Mouse (Mus musculus): ENCODE results near the gene Elmo1. TPM values are rescaled to one million over a fixed set of nuclear protein-coding genes. Genes with fewer than 3 reads are reported as not detected.

The Elmo1 gene
- polyA plus RNA-seq, 1 experiment from 2014 or later, result 17.8 TPM

GRCm38 (mm10) chr13:20586462-20586861 lies 496.1 kb downstream of the Elmo1 start:
- 79% methylated on average over 3 of the region's 3 CpGs for WGBS
- Histone ChIP-seq H3K9ac (no peak overlapping the region), H3K36me3 (replicated peaks) (no peaks in the 10 kb centered on the region), H3K27ac (no peak overlapping the region), H3K4me2 (no peak overlapping the region), H3K9me3 (no peaks in the 10 kb centered on the region), H3K4me1 (peaks cover 4% of the 10 kb centered on the region; the same call in 1 of the 2 replicates), H3K27me3 (no peaks in the 10 kb centered on the region), H3K4me3 (replicated peaks) (no peak overlapping the region)
- no peak for ATAC-seq (ENCODE audit: low FRiP score)

- Histone ChIP-seq H3K4me1 (no peaks in the 10 kb centered on the region), H3K9ac (no peak overlapping the region), H3K27ac (no peak overlapping the region), H3K4me2 (no peak overlapping the region), H3K4me3 (replicated peaks) (no peak overlapping the region), H3K27me3 (no peaks in the 10 kb centered on the region), H3K36me3 (replicated peaks) (no peaks in the 10 kb centered on the region), H3K9me3 (no peaks in the 10 kb centered on the region)
- ATAC-seq (ENCODE audit: low FRiP score), result no peak
- WGBS, result 83% methylated on average over 4 of the region's 4 CpGs
Observed at GRCm38 (mm10) chr13:20590983-20591382, 500.6 kb downstream of the Elmo1 start.

- no peaks in the 10 kb centered on the region for H3K9me3 ChIP-seq
- H3K36me3 ChIP-seq (replicated peaks), result no peaks in the 10 kb centered on the region
- 0 out of 2 replicates have a peak, but pooled peaks have one; percentile 6 for ATAC-seq (ENCODE audit: low FRiP score)
- WGBS, result 82% methylated on average over 5 of the region's 5 CpGs
- peaks cover 4% of the 10 kb centered on the region for H3K4me1 ChIP-seq
- H3K27ac ChIP-seq, result no peak overlapping the region
- no peak overlapping the region for H3K4me2 ChIP-seq
- H3K9ac ChIP-seq, result no peak overlapping the region
- H3K4me3 ChIP-seq (replicated peaks), result no peak overlapping the region
- no peaks in the 10 kb centered on the region for H3K27me3 ChIP-seq
Observed at GRCm38 (mm10) chr13:20597307-20597706, 506.9 kb downstream of the Elmo1 start.

GRCm38 (mm10) chr13:20598618-20599017 lies 508.2 kb downstream of the Elmo1 start:
- no peaks in the 10 kb centered on the region for H3K36me3 ChIP-seq (replicated peaks)
- H3K9me3 ChIP-seq, result no peaks in the 10 kb centered on the region
- no peak overlapping the region for H3K4me2 ChIP-seq
- H3K4me3 ChIP-seq (replicated peaks), result no peak overlapping the region
- H3K9ac ChIP-seq, result no peak overlapping the region
- no peaks in the 10 kb centered on the region for H3K27me3 ChIP-seq
- no peak overlapping the region for H3K27ac ChIP-seq
- no peak for ATAC-seq (ENCODE audit: low FRiP score)
- 95% methylated on average over 3 of the region's 3 CpGs for WGBS
- H3K4me1 ChIP-seq, result peaks cover 4% of the 10 kb centered on the region

- H3K4me3 ChIP-seq (replicated peaks), result no peak overlapping the region
- WGBS, result 36% methylated on average over 6 of the region's 6 CpGs
- no peak overlapping the region for H3K9ac ChIP-seq
- no peak overlapping the region for H3K27ac ChIP-seq
- H3K4me2 ChIP-seq, result no peak overlapping the region
- H3K9me3 ChIP-seq, result no peaks in the 10 kb centered on the region
- H3K4me1 ChIP-seq, result peaks cover 4% of the 10 kb centered on the region
- H3K36me3 ChIP-seq (replicated peaks), result no peaks in the 10 kb centered on the region
- no peaks in the 10 kb centered on the region for H3K27me3 ChIP-seq
- ATAC-seq (ENCODE audit: low FRiP score), result no peak
Observed at GRCm38 (mm10) chr13:20600246-20600645, 509.9 kb downstream of the Elmo1 start.

- Histone ChIP-seq H3K4me3 (replicated peaks) (no peak overlapping the region), H3K27ac (no peak overlapping the region), H3K36me3 (replicated peaks) (0 out of 2 replicates have a peak, but pooled peaks cover 5% of the 10 kb centered on the region), H3K4me1 (peaks cover 4% of the 10 kb centered on the region), H3K9me3 (no peaks in the 10 kb centered on the region), H3K9ac (no peak overlapping the region), H3K4me2 (no peak overlapping the region), H3K27me3 (no peaks in the 10 kb centered on the region)
- no peak for ATAC-seq (ENCODE audit: low FRiP score)
- WGBS, result 88% methylated on average over 1 of the region's 1 CpGs
Observed at GRCm38 (mm10) chr13:20601421-20601820, 511.0 kb downstream of the Elmo1 start.

GRCm38 (mm10) chr13:20606891-20607290 lies 516.5 kb downstream of the Elmo1 start:
- WGBS, result 82% methylated on average over 3 of the region's 3 CpGs
- no peak for ATAC-seq (ENCODE audit: low FRiP score)
- H3K4me3 ChIP-seq (replicated peaks), result no peak overlapping the region

GRCm38 (mm10) chr13:20609003-20609688 lies 518.8 kb downstream of the Elmo1 start:
- no peak overlapping the region for H3K27ac ChIP-seq
- H3K9ac ChIP-seq, result no peak overlapping the region
- WGBS, result 6% methylated on average over 3 of the region's 3 CpGs
- H3K4me3 ChIP-seq (replicated peaks), result no peak overlapping the region
- H3K4me1 ChIP-seq, result peaks cover 13% of the 10 kb centered on the region
- H3K9me3 ChIP-seq, result no peaks in the 10 kb centered on the region
- peak; percentile 59 for ATAC-seq (ENCODE audit: low FRiP score)
- no peak overlapping the region for H3K4me2 ChIP-seq
- H3K36me3 ChIP-seq (replicated peaks), result 0 out of 2 replicates have a peak, but pooled peaks cover 5% of the 10 kb centered on the region
- no peaks in the 10 kb centered on the region for H3K27me3 ChIP-seq

More at GRCm38 (mm10) chr13:20606891-20607290, 516.5 kb downstream of the Elmo1 start:
- 0 out of 2 replicates have a peak, but pooled peaks cover 5% of the 10 kb centered on the region for H3K36me3 ChIP-seq (replicated peaks)
- no peak overlapping the region for H3K9ac ChIP-seq
- no peaks in the 10 kb centered on the region for H3K27me3 ChIP-seq
- no peak overlapping the region for H3K4me2 ChIP-seq
- no peak overlapping the region for H3K27ac ChIP-seq
- no peaks in the 10 kb centered on the region for H3K9me3 ChIP-seq
- peaks cover 13% of the 10 kb centered on the region for H3K4me1 ChIP-seq

GRCm38 (mm10) chr13:20615596-20616469 lies 525.4 kb downstream of the Elmo1 start:
- Histone ChIP-seq H3K9ac (no peak overlapping the region), H3K4me2 (no peak overlapping the region), H3K36me3 (replicated peaks) (no peaks in the 10 kb centered on the region), H3K9me3 (no peaks in the 10 kb centered on the region), H3K27ac (peak overlapping the region; percentile 59; the same call in 1 of the 2 replicates), H3K27me3 (no peaks in the 10 kb centered on the region), H3K4me3 (replicated peaks) (no peak overlapping the region), H3K4me1 (peaks cover 9% of the 10 kb centered on the region)
- WGBS, result 57% methylated on average over 10 of the region's 10 CpGs
- peak; percentile 27; the same call in 1 of the 2 replicates for ATAC-seq (ENCODE audit: low FRiP score)

- Histone ChIP-seq H3K9ac (no peak overlapping the region), H3K27ac (no peak overlapping the region), H3K4me2 (no peak overlapping the region), H3K27me3 (no peaks in the 10 kb centered on the region), H3K9me3 (no peaks in the 10 kb centered on the region), H3K4me1 (peaks cover 9% of the 10 kb centered on the region), H3K4me3 (replicated peaks) (no peak overlapping the region), H3K36me3 (replicated peaks) (no peaks in the 10 kb centered on the region)
- ATAC-seq (ENCODE audit: low FRiP score), result no peak
- 84% methylated on average over 5 of the region's 5 CpGs for WGBS
Observed at GRCm38 (mm10) chr13:20619946-20620345, 529.5 kb downstream of the Elmo1 start.

- Histone ChIP-seq H3K4me1 (no peaks in the 10 kb centered on the region), H3K9me3 (no peaks in the 10 kb centered on the region), H3K27me3 (no peaks in the 10 kb centered on the region), H3K27ac (no peak overlapping the region), H3K4me3 (replicated peaks) (no peak overlapping the region), H3K9ac (no peak overlapping the region), H3K36me3 (replicated peaks) (no peaks in the 10 kb centered on the region), H3K4me2 (no peak overlapping the region)
- no peak for ATAC-seq (ENCODE audit: low FRiP score)
- 84% methylated on average over 7 of the region's 7 CpGs for WGBS
Observed at GRCm38 (mm10) chr13:20623071-20623850, 532.9 kb downstream of the Elmo1 start.

- ATAC-seq (ENCODE audit: low FRiP score), result no peak
- 87% methylated on average over 6 of the region's 6 CpGs for WGBS
- Histone ChIP-seq H3K36me3 (replicated peaks) (no peaks in the 10 kb centered on the region), H3K9ac (no peak overlapping the region), H3K4me2 (no peak overlapping the region), H3K4me1 (no peaks in the 10 kb centered on the region), H3K9me3 (no peaks in the 10 kb centered on the region), H3K27me3 (no peaks in the 10 kb centered on the region), H3K4me3 (replicated peaks) (no peak overlapping the region), H3K27ac (no peak overlapping the region)
Observed at GRCm38 (mm10) chr13:20627796-20628195, 537.4 kb downstream of the Elmo1 start.

Data from forebrain, embryonic 12.5 days (tissue).